Mouse (Mus musculus) adrenal gland, postnatal 4 days (tissue): ENCODE results near the gene Zfp995. TPM values are rescaled to one million over a fixed set of nuclear protein-coding genes. Genes with fewer than 3 reads are reported as not detected.
"Not testable (repeated sequence)": the region's sequence is repeated elsewhere in the genome, so short reads cannot be mapped to it uniquely, and the experiment has no call there.

ENCODE experiments used
- DNase-seq, 2 experiments: peaks; one replicate each; pipeline ENCODE4 v3.0.0; 2021 to 2022; ENCODE audit warnings: low spot score in 2 of 2, mixed read lengths in 2 of 2
- long read RNA-seq, 2 experiments: library from polyadenylated mRNA; stranded (forward); transcript quantifications; one replicate each; pipeline ENCODE4 v2.0.0; 2021
- total RNA-seq, 2 experiments: library from RNA; stranded (reverse); gene quantifications; 2 replicates each; pipeline ENCODE4 v1.2.3; 2021

Gene Zfp995
- total RNA-seq = 1 to 10 TPM; 6.0 to 8.3 TPM
- long read RNA-seq, experiment 1, partial matches to known transcripts = 3 of 8 reads
- long read RNA-seq, experiment 1, other reads (novel, unspliced or antisense) = 4 of 8 reads
- long read RNA-seq, experiment 2, partial matches to known transcripts = 3 of 11 reads
- long read RNA-seq, experiment 2, other reads (novel, unspliced or antisense) = 7 of 11 reads

GRCm38 (mm10) chr17:21909456-21910052 lies at the start of gene Zfp995:
TSS of gene Zfp995 (minus strand) at chr17:21909926.
- peak; percentile 13 to 34 for DNase-seq

GRCm38 (mm10) chr17:21909039-21909438 lies 687 bp downstream of the Zfp995 start:
- no peak for DNase-seq

- no peak for DNase-seq
Measured at GRCm38 (mm10) chr17:21871256-21871655, 38.5 kb downstream of the Zfp995 start.

GRCm38 (mm10) chr17:21846322-21846582 lies 63.5 kb downstream of the Zfp995 start:
- DNase-seq = not testable (repeated sequence)

- DNase-seq = peak; percentile 36 to 41
Measured at GRCm38 (mm10) chr17:21845545-21846321, 64.0 kb downstream of the Zfp995 start, which contains the start of gene Zfp820. TSS of gene Zfp820 (minus strand) at chr17:21845772.

GRCm38 (mm10) chr17:21838510-21838909 lies 71.2 kb downstream of the Zfp995 start:
- no peak for DNase-seq

Other genes with a start within 250 kb of the Zfp995 start
- 1 to 10 TPM; 4.1 to 5.8 TPM for gene Gm10226, start 218.1 kb downstream of the Zfp995 start, total RNA-seq
- gene Zfp760, start 202.2 kb downstream of the Zfp995 start, total RNA-seq = 10 to 100 TPM; 10.5 to 10.8 TPM
- gene Zfp229, start 179.1 kb downstream of the Zfp995 start, total RNA-seq = 10 to 100 TPM; 10.9 to 13.4 TPM
- 1 to 10 TPM; 7.6 to 8.4 TPM for gene Zfp820, start 64.2 kb downstream of the Zfp995 start, total RNA-seq
- gene Zfp942, start 52.5 kb upstream of the Zfp995 start, total RNA-seq = 10 to 100 TPM; 16.9 to 18.9 TPM
- 10 to 100 TPM; 13.7 to 16.6 TPM for gene Zfp943, start 52.6 kb upstream of the Zfp995 start, total RNA-seq